Mouse (Mus musculus) ovary, postnatal 14 days (tissue): Measurements from ENCODE around the gene St7l.
"Not testable (repeated sequence)": the region's sequence is repeated elsewhere in the genome, so short reads cannot be mapped to it uniquely, and the experiment has no call there.

Source experiments
- DNase-seq: peaks from one replicate; pipeline ENCODE4 v3.0.0; 2022; ENCODE audit warnings: low spot score

St7l gene

DNA sequence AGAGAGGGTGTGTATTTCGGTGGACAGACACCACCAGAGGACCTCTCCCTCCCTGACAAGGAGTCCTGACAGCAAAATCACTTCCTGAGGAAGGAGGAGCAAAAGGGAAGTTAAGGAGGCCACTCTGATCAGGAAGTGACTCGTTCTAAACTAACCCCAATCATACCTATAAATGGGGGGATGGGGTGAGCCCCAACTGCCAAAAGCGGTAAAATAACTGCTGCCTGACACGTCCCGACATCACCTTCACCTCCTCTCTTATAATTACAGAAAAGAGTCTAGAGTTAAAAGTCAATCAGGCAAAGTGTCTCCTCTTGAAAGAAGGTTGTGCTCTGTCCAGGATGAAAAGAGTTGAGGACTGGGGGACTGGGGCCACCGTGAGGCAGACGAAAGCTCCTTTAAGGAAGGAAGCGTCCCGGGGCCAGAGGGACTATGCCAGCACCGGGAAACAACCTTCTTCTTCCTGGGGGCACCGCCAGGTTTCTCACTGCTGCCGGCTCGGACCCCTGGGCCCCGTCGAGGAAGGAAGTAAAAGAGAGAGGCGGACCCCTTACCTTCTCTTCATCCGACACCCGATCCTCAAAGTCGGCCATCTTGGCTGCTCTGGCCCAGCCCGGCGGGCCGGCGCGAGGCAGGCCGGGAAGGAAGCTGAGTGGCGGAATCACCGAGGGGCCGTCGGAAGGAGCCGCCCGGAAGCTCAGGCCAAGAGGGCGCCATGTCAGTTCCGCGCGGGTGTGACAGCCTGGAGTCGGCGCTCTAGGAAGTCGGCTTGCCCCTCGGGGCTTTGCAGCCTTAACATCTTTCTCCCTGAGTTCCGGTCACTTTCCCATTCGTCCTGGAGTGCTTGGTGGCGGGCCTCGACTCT, at the start of gene St7l, which contains the start of gene Capza1:
TSS of gene St7l (plus strand) at position 220 of the 865 bp plus-strand sequence.
TSS of gene Capza1 (minus strand) at position 720 of the 865 bp plus-strand sequence.
- DNase-seq = peak; percentile 80

DNA sequence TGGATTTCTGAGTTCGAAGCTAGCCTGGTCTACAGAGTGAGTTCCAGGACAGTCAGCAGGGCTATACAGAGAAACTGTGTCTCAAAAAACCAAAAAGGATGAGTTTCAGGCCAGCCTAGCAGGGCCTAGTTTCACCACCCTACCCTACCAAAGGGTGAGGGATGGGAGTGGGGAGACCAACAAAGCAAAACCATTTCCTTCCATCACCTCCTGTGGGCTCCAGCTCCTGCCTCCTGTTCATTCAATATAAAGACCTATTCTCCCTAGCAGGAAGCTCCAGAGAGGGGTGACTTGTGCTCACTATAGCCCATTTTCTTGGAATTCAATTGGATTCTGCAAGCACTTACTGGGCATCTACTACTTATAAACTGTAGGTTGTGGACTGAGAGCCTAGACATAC, 49.1 kb upstream of the St7l start:
- no peak for DNase-seq

DNA sequence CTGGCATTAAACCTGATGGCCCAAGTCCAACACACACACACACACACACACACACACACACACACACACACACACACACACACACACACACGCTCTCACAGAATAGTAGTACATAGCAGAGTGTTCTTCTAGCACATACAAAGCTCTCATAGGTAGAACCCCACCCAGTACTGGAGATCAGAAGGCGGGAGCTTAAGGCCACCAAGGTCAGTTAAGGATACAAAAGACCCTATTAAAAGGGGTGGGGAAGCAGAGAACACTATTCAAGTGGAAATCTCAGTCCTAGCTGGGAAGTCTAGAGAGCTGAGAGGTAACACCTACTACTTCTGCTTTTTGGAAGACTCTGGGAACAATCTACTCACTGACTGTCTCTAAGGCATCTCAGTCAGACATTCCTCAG, 48.5 kb upstream of the St7l start:
- no peak for DNase-seq

DNA sequence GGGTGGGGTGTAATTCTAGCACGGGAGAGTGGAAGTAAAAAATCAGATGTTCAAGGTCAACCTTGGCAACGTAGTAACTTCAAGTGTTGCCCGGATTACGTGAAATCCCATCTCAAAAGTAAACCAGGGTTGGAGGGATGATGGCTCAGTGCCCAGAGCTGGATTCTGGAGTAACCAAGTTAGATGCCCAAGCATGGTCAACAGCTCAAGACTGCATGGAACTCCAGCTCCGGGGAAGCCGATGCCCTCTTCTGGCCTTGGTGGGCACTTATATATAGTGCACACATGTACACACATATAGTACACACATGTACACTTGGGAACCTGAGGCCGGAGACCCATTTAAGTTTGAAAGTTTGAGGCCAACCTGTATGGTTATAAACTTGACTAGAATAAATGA, 47.7 kb upstream of the St7l start:
- DNase-seq = no peak

DNA sequence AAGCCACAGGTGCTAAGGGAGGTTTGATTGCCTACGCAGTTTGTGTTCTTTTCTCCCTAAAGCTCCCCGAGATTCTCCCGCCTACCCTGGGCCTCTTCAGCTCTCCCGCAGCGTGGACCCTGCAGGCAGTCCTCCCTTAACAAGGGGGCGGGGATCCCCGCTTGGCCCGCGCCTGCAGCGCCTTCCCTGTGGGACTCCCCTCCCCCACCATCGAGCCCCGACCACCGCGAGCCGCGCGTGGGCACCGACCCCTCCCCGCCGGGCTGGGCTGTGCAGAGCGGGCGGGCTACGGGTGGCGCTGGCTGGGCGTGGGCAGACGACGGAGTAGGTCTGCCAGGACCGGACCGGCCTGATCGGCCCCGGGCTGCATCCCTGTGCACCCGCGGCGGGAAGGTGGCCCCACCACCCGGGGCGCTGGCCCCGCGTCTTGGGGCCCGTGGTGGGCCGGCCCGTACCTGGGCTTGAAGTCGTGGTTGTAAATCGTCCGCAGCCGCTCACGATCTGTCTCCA, 46.3 kb upstream of the St7l start:
- DNase-seq = peak; percentile 51

DNA sequence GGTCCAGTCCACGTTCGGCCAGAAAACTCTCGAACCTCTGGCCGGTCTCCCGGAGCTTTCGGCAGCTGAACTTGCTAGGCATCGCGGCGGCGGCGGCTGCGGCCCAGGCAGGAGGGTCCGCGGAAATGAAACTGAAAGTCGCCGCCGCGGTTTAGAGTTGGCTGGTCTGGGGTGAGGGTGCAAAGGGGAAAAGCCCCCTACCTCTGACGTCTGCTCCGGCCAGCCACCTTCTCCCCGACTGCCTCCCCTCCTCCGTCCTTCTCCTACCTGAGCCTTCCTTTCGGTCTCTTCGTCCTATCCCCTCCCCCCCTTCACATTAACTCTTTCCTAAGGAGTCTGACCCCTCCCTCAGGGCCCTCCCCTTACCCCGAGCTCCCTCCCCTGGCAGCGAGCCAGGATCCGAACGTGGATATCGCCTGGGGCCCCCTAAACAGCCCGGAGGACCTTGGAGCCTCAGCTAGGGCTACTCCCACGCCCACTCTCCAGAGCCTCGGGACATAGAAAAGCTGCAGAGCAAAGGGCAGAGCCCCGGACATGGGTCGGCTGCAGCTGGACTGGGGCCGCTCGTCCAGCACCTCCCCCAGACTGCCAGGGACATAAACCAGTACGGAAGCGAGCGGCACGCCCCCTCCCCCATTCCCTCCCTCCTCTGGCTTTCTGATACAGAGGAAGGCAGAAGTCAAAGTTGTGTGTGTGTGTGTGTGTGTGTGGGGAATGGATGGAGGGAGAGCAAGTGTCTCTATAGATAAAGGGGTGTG, 45.6 kb upstream of the St7l start, which contains the start of gene Mov10:
TSS of gene Mov10 (minus strand) at position 573 of the 758 bp plus-strand sequence.
- DNase-seq = peak; percentile 79

DNA sequence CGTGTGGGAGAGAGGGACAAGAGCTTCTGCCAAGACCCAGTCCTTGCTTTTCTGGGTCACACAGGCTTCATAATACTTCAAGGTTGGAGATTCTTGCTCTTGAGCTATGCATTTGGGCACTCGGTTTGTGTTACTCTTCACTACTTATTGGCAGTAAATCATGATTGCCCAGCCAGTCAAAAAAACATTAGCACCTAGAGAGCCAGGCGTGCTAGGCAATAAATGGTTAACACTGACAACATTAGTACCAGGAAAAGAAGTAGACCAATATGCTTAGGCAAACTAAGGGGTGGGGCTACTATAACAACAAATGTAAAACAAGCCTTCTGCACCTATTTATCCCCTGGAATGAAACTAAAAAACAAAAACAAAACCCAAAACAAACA, 45.1 kb upstream of the St7l start:
- DNase-seq = no peak

DNA sequence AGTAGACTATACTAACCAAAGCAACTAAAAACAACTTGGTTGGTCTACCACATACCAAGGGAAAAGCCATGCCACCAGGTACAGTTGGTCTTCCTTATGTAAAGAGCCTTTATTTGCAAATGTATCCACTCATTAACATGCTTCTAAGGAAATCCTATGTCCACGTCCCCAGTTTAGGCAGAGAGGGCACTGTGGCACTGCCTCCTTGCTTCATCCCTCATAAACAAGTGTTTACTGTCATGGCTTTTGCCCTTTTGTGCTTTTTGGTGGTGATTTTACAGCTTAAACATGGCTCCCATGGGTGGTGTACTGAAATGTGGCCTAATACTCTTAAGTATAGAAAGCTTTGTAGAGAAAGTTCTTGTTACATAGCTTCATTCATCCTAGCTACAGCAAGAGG, 43.4 kb upstream of the St7l start:
- DNase-seq = no peak

DNA sequence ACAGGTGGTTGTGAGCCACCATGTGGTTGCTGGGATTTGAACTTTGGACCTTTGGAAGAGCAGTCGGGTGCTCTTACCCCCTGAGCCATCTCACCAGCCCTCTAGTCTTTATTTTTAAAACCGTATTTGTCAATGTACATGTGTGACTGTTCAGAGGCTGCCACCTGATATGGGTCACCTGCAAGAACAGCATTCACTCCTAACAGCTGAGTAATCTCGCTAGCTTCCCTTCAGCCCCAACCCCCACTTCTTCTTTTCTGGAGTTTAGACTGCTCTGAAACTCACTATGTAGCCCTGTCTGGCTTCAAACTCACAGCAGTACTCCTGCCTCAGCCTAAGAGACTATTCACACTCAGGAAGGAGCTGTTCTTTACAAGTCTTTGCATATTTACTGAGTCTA, 41.4 kb upstream of the St7l start:
- DNase-seq = no peak

DNA sequence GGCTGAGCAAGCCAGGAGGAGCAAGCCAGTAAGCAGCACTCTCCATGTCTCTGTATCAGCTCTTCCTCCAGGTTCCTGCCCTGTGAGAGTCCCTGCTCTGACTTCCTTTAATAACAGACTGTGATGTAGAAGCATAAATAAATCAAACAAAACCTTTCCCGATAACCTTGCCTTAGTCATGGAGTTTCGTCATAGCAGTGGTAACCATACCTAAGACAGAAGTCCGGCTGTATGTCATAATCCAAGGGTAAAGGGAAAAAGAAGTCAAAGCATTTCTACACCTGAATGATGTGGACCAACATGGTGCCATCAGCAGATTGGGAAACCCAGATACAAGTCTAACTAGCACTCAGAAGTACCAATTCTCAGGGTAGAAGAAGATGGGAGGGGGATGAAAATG, 28.0 kb upstream of the St7l start:
- no peak for DNase-seq

DNA sequence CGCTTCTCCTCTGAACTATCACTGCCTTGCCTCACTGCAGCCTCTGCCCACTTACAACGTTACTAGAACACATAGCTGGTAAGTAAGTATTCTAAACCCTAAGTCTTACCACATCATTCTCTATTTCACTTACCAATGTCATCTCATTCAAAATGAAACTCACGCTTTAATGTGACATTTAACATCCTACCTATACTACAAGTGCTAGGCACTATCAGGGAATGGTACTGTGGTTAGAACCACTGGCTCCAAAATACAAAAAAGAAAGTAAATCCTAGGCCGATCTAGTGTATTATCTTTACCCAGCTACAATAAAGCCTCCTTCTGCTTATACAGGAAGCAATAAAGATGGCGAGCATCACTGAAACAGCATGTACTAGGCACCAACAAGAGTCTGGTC, 22.8 kb upstream of the St7l start:
- DNase-seq = no peak

DNA sequence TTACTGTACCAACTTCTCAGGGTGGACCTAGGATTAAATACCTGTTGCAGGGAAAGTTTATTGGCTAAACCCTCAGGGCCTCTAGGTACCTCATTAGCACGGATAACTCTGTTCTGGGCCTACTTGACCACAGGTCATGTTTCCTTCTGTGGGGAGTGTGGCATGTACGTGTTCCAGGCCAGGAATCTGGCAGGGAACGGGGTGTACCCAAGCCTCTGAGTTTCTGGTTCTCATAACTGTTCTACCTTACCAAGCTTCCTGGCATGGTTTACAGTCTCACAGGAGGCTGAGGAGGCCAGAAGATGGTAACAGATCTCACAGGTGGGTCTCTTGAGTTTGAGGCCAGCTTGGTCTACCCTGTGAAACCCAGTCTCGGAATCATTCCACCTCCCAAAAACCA, 17.2 kb upstream of the St7l start:
- DNase-seq = no peak

DNA sequence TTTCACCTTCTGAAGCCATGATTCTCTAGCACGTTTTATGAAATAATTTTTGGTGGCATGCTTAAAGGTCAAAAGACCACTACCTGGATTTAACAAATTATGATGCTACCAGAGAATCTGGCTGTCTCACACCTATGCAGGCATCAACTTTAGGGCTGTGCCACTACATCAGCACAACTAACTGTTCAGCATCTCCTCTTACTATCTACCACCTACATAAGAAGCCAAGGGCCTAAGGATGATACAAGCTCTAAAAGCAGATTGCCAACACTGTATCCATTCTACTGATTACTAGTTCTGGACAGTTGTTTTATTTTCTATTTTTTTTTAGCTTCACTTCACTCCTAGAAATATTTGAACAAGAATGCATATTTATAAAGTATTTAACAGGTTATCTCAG, 9.3 kb upstream of the St7l start:
- no peak for DNase-seq

DNA sequence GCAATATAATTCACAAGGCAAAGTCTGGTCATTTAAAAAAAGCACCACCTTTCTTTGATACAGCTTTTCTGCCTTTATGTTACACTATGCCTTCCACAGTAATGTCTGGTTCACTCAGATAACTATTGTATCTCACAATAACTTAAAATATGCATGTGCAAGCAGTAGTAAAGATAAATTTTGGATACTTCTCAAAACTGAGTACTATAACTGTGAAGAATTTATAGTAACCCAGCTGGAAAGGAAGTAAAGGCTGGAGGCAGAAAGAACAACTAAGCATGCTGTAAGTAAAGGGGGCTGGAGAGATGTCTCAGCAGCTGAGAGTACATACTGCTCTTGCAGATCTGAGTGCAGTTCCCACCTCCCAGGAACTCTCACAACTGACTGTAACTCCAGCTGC, 8.9 kb upstream of the St7l start:
- no peak for DNase-seq

DNA sequence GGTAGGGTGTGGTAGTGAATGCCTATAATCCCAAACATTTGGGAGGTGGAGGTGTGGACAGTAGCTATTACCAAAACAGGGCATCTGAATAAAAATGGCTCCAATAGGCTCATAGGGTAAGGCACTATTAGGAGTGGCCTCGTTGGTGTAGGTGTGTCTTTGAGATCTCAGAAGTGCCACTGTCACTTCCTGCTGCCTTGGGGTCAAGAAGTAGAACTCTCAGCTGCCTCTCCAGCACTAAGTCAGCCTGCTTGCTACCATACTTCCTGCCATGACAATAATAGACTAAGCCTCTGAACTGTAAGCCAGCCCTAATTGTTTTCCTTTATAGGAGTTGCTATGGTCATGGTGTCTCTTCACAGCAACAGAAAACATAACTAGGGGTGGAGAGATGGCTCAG, 7.7 kb upstream of the St7l start:
- no peak for DNase-seq

DNA sequence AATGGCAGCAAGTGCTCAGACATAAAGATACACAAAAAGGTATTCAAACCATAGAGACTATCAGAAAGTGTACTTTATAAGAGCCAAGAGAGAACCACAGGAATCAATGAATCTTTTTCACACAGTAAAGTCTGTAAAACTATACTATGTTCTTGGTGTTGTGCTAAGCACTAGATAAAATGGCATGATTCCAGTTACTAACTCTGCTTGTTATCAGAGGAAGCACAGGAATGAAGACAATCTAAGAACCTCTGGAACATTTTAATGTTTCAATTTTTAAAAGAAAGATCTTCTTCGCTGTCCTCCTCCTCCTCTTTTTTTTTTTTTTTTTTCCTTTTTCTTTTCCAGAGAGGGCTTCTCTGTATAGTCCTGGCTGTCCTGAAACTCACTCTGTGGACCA, 5.2 kb upstream of the St7l start:
- no peak for DNase-seq

DNA sequence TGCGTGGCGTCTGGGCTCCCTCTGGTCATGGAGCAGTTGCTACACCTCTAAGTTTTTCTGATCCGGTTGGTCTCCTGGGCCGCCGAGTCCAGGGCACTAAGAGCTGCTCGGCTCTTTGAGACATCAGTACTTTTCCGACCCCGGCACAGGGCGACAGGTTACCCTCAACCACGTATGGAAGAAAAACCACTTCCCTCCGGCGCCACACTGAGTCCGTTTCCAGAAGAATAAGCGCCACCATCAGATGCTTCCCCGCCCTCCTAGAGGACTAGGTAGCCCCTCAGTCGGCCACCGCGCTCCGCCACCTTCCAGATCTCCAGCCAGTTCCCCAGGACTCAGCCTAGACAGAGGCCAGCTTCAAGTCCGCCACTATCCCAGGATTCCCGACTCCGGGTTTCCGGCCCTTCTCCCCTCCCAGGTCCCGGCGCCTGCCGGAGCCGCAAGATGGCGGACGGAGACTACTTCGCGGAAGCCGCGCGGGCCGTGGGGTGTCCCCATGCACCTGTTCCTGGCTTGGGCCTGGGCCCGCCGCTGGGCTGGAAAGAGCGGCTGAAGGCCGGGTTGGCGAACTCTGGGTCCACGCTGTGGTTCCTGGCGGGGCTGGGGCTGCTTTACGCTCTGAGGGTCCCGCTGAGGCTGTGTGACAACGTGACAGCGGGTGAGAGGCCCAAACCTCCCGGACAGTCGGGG, 991 bp downstream of the St7l start:
- peak; percentile 82 for DNase-seq

DNA sequence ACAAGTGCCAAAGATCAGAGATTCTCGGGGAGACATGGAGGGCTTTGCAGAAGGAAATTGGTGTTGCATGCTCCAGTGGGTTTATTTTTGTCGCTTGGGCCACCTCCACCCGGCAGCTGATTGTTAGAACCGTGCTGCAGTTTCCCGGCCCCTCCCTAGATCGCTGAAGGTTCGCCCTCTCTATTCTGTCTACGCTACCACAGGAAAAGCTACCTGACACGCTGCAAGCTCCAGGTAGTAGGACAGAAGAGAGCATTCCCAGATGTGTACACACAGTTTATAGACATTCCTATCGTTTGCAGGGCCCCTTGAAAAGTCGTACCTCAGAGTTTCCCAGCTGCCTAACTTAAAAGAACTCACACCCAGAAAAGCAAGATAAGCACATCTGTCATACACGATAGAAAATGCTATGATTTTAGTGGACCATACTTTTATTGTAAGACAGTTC, 1.6 kb downstream of the St7l start:
- no peak for DNase-seq

DNA sequence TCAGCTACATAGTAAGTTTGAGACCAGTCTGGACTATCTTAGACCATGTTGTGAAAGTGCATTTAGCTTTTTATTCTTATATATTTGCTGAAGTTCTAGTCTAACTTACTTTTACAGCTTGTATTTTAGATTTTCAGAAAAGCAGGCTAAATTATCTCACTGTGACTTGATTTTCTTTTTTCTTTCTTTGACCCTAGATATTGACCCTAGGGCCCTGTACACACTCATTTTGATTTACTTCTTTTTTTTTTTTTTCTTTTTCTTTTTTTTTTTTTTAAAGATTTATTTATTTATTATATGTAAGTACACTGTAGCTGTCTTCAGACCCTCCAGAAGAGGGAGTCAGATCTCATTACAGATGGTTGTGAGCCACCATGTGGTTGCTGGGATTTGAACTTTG, 2.9 kb downstream of the St7l start:
- DNase-seq = not testable (repeated sequence)

DNA sequence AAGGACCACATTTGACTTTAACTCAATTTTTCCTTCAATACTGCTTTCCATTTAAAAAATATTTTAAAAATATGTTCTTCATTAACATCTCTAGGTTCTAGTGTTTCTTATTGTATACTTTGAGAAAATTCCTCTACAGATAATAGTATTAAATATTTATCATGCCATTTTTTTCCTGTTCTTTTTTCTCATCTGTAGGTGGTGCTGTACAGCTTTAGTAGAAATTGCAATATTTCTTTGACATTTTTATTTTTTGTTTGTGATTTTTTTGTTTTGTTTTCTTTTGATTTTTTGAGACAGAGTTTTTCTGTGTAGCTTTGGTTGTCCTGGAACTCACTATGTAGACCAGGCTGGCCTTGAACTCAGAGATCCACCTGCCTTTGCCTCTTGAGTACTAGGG, 5.8 kb downstream of the St7l start:
- DNase-seq = no peak

DNA sequence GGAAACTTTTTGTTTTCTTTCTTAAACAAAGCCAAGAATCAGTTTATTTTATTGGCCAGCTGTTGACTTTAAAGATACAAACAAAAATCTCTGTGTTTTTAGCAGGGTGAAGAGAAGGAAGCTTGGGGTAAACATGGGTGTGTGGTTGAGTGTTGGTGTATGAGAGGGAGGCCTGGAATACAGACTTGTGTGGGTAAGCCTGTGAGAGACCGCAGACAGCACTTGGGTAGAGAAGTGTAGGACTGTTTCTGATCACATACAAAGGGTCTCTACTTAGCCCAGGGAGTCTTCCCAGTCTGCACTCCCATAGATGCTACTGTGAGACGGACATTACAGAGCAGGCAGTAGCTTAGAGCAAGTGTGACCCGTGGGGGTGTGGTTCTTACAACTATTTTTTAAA, 24.8 kb downstream of the St7l start:
- no peak for DNase-seq

DNA sequence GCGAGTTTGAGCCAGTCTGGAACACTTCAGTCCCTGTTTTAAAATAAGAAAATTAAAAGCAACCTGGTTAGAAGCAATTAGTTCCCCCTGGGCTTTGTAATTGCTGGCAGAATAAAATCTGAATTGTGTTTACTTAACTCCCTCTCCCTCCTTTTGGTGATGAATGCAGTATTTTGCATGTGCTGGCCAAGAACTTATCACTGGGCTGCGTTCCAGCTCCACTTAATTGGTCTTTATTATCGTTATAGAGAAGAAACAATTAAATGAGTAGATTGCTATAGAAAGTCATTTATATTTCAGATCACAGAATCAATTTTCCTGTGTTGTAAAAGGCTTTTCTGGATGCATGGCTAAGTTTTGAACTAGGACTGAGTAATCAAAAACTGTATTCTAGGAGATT, 32.3 kb downstream of the St7l start:
- DNase-seq = no peak
